Mouse (Mus musculus): ENCODE measurements around the gene Clpb. TPM values are rescaled to one million over a fixed set of nuclear protein-coding genes. Genes with fewer than 3 reads are reported as not detected.

The Clpb gene
- 5.5 TPM for polyA plus RNA-seq (2014; fragmentation: Illumina TruSeq; extraction: RNeasy Lipid Tissue Mini Kit (QIAGEN cat#74804); ENCODE audit: low read depth, low replicate concordance)

GRCm38 (mm10) chr7:101663514-101664159, at the start of gene Clpb:
Gene Clpb, plus strand, starts transcription at chr7:101663633.

GRCm38 (mm10) chr7:101817861-101818401, 154.5 kb downstream of the Clpb start, which contains the start of gene Phox2a:
Gene Phox2a, plus strand, starts transcription at chr7:101818313.

GRCm38 (mm10) chr7:101837606-101838471, 174.4 kb downstream of the Clpb start, which contains the start of gene Inppl1:
Gene Inppl1, minus strand, starts transcription at chr7:101838229.

Other genes with a start within 250 kb of the Clpb start
- 1.9 TPM for gene Pde2a, start 241.9 kb upstream of the Clpb start, polyA plus RNA-seq (2014; fragmentation: Illumina TruSeq; extraction: RNeasy Lipid Tissue Mini Kit (QIAGEN cat#74804); ENCODE audit: low read depth, low replicate concordance)
- 1.4 TPM for gene Art2b, start 78.0 kb upstream of the Clpb start, polyA plus RNA-seq (2014; fragmentation: Illumina TruSeq; extraction: RNeasy Lipid Tissue Mini Kit (QIAGEN cat#74804); ENCODE audit: low read depth, low replicate concordance)
- gene Phox2a, start 154.7 kb downstream of the Clpb start, polyA plus RNA-seq (2014; fragmentation: Illumina TruSeq; extraction: RNeasy Lipid Tissue Mini Kit (QIAGEN cat#74804); ENCODE audit: low read depth, low replicate concordance): not detected
- 8.3 TPM for gene Inppl1, start 174.6 kb downstream of the Clpb start, polyA plus RNA-seq (2014; fragmentation: Illumina TruSeq; extraction: RNeasy Lipid Tissue Mini Kit (QIAGEN cat#74804); ENCODE audit: low read depth, low replicate concordance)
- 6.8 TPM for gene Folr2, start 193.6 kb downstream of the Clpb start, polyA plus RNA-seq (2014; fragmentation: Illumina TruSeq; extraction: RNeasy Lipid Tissue Mini Kit (QIAGEN cat#74804); ENCODE audit: low read depth, low replicate concordance)
- 11.5 TPM for gene Anapc15, start 200.1 kb downstream of the Clpb start, polyA plus RNA-seq (2014; fragmentation: Illumina TruSeq; extraction: RNeasy Lipid Tissue Mini Kit (QIAGEN cat#74804); ENCODE audit: low read depth, low replicate concordance)
- gene Folr1, start 207.2 kb downstream of the Clpb start, polyA plus RNA-seq (2014; fragmentation: Illumina TruSeq; extraction: RNeasy Lipid Tissue Mini Kit (QIAGEN cat#74804); ENCODE audit: low read depth, low replicate concordance): not detected
- gene Lamtor1, start 242.3 kb downstream of the Clpb start, polyA plus RNA-seq (2014; fragmentation: Illumina TruSeq; extraction: RNeasy Lipid Tissue Mini Kit (QIAGEN cat#74804); ENCODE audit: low read depth, low replicate concordance): 9.2 TPM
- gene Tomt, start 242.7 kb downstream of the Clpb start, polyA plus RNA-seq (2014; fragmentation: Illumina TruSeq; extraction: RNeasy Lipid Tissue Mini Kit (QIAGEN cat#74804); ENCODE audit: low read depth, low replicate concordance): not detected